In the genomic region with DNA sequence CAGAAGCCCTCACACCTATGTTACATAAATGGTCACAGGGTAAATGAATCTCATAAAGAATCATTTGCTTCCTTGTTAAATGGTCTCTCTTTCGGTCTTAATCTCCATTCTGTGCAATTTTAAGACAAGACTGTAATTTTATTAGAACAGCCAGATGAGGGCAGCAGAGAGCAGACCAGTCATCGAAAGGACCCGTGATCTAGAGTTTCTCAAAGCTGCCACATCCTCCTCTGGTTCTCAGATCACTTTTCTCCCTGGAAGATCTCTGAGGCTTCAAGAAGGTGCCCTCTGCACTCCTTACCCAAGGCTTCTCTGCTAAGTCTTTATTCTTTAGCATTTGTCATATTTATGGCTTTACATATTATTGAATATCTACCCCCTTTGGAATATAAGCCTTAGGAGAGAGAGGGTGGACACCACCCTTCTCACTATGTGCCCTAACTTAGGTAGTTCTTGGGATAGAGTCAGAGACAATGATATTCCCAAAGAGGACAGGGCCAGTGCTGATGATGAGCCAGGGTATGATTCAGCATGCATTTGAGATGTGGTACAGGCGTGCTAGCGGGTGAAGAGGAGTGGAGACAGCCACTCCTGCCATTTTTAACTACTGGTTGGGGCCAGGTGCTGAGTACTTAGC, we compare ENCODE assay signal across 9 mouse cellular contexts. TPM values are rescaled to one million over a fixed set of nuclear protein-coding genes. Genes with fewer than 3 reads are reported as not detected.
DNase-seq lines count a peak whose midpoint lies in the region; ATAC-seq and TF ChIP-seq lines count a peak whose summit lies in the region.
"Had no signal": no experiment of that assay in that cellular context is flagged by ENCODE, and none has a peak within 500 bp of the region (broad histone marks: within the 10 kb centered on the region; RNA-seq: fewer than 3 reads in every experiment).

No protein-coding gene starts in this region.

- DNase-seq in heart, adult 18-20 months = peak; percentile 49 to 83
- peak; percentile 81 for DNase-seq in R1 (ENCODE audit: low read depth, low spot score)
- peak; percentile 86 for DNase-seq in cerebellum, postnatal 14 days
- DNase-seq in heart, adult 9 months (ENCODE audit: low spot score in 2 of 2) = peak; percentile 11 to 39
- DNase-seq in kidney, postnatal 36 days = peak; percentile 34 to 82
- DNase-seq in lung, embryonic 14.5 days = peak; percentile 89
- DNase-seq in retina, embryonic 14.5 days (ENCODE audit: low spot score) = peak; percentile 91

- no peaks in the 10 kb centered on the region for H3K9me3 ChIP-seq in heart, embryonic 11.5 days (replicated peaks; ENCODE audit: control insufficient read depth, low read length)
- no peaks in the 10 kb centered on the region for H3K9me3 ChIP-seq in lung, embryonic 14.5 days (ENCODE audit: low read depth, low read length)

- H3K4me3 ChIP-seq in heart, embryonic 11.5 days (ENCODE audit: low read depth, low read length) = no peak overlapping the region
- H3K4me3 ChIP-seq in lung, embryonic 14.5 days (ENCODE audit: low read depth, low read length) = no peak overlapping the region
- H3K4me3 ChIP-seq: myocyte had no signal

- no peaks in the 10 kb centered on the region for H3K4me1 ChIP-seq in heart, embryonic 11.5 days (ENCODE audit: control insufficient read depth, insufficient read depth, low read length)
- no peaks in the 10 kb centered on the region for H3K4me1 ChIP-seq in lung, embryonic 14.5 days (ENCODE audit: insufficient read depth)

- 47% methylated on average over 5 of the region's 5 CpGs for WGBS in heart, embryonic 11.5 days (ENCODE audit: insufficient replicate concordance)
- 42% methylated on average over 5 of the region's 5 CpGs for WGBS in lung, embryonic 14.5 days

- no peak overlapping the region for H3K27ac ChIP-seq in heart, embryonic 11.5 days (ENCODE audit: low read depth, low read length)
- H3K27ac ChIP-seq in lung, embryonic 14.5 days (ENCODE audit: low read depth) = no peak overlapping the region

- no peaks in the 10 kb centered on the region for H3K27me3 ChIP-seq in heart, embryonic 11.5 days (ENCODE audit: control insufficient read depth, insufficient read depth, low read length)
- H3K27me3 ChIP-seq in lung, embryonic 14.5 days (ENCODE audit: insufficient read depth, low read length) = no peaks in the 10 kb centered on the region

- no peak overlapping the region for H3K9ac ChIP-seq in heart, embryonic 11.5 days (ENCODE audit: low read depth, low read length)
- H3K9ac ChIP-seq in lung, embryonic 14.5 days = no peak overlapping the region

- H3K4me2 ChIP-seq in heart, embryonic 11.5 days = no peak overlapping the region
- H3K4me2 ChIP-seq in lung, embryonic 14.5 days = 0 out of 2 replicates have a peak overlapping the region, but pooled peaks have one; percentile 18

- peak; percentile 70 for TF ChIP-seq CTCF in lung, embryonic 14.5 days (IDR thresholded peaks at IDR 0.05; ENCODE audit: low read depth)

- ATAC-seq in heart, embryonic 11.5 days (replicated peaks; ENCODE audit: insufficient number of reproducible peaks, low FRiP score, low TSS enrichment) = no peak
- ATAC-seq in lung, embryonic 14.5 days (ENCODE audit: insufficient read depth) = peak; percentile 35; the same call in 1 of the 2 replicates

- no peaks in the 10 kb centered on the region for H3K36me3 ChIP-seq in heart, embryonic 11.5 days (ENCODE audit: control insufficient read depth, insufficient read depth, low read length)
- no peaks in the 10 kb centered on the region for H3K36me3 ChIP-seq in lung, embryonic 14.5 days (ENCODE audit: insufficient read depth)

RNA-seq across cellular contexts. Expression of a gene that starts 20.3 kb away (rescaled TPM):
- under 1 TPM; 0.08 to 0.47 TPM for total RNA-seq in heart, adult 18-20 months (2021)
- 1.6 TPM in 2 replicates for polyA plus RNA-seq in heart, embryonic 11.5 days (2014; fragmentation: Nextera tagmentation; extraction: Ambion mirVana)
- 0.29 and 0.87 TPM in 2 replicates for polyA plus RNA-seq in lung, embryonic 14.5 days (2014; fragmentation: Nextera tagmentation; extraction: Ambion mirVana)
- polyA plus RNA-seq: myocyte had no signal

RNA-seq across cellular contexts. Expression of a gene that starts 53.2 kb away (rescaled TPM):
- 1 to 10 TPM; 2.8 to 4.6 TPM for total RNA-seq in heart, adult 18-20 months (2021)
- polyA plus RNA-seq in heart, embryonic 11.5 days (2014; fragmentation: Nextera tagmentation; extraction: Ambion mirVana) = 20.1 and 22.5 TPM in 2 replicates
- 9.4 and 9.8 TPM in 2 replicates for polyA plus RNA-seq in lung, embryonic 14.5 days (2014; fragmentation: Nextera tagmentation; extraction: Ambion mirVana)
- polyA plus RNA-seq: myocyte had no signal

Comparison
In these comparisons a context has a peak if more than half of its experiments do, and no peak if none do; other contexts are left out.
1. DNase-seq: peak in every context shown above with its lines; median percentile 91 in retina, embryonic 14.5 days; 89 in lung, embryonic 14.5 days; 86 in cerebellum, postnatal 14 days; 81 in R1; 66 in heart, adult 18-20 months; 58 in kidney, postnatal 36 days; 25 in heart, adult 9 months.